Mouse (Mus musculus): ENCODE results near the gene Minpp1.

- no peak for TF ChIP-seq CTCF (IDR thresholded peaks at IDR 0.05; ENCODE audit: borderline replicate concordance, control insufficient read depth, extremely low read depth, insufficient read depth, low read length, poor library complexity)
- TF ChIP-seq POLR2A (IDR thresholded peaks at IDR 0.05; ENCODE audit: control insufficient read depth, extremely low read depth, insufficient read depth, low read length, poor library complexity) = no peak
Observed at GRCm38 (mm10) chr19:32497411-32497810, 11.8 kb downstream of the Minpp1 start.

Measured in thymus, adult 2 months (tissue).